Mouse (Mus musculus) kidney, adult 2 months (tissue): ENCODE data around the gene Gas1.

ENCODE experiments used
- CTCF ChIP-seq: fragments of 200-500 bp; conservative IDR thresholded peaks from 2 replicates; pipeline ENCODE4 v1.5.1; 2011; ENCODE audit warnings: low read depth, mild to moderate bottlenecking, control low read depth, low read length, moderate library complexity, mixed read lengths; ENCODE audit not compliant: insufficient read depth, insufficient read length
- POLR2A ChIP-seq: fragments of 200-500 bp; IDR thresholded peaks from one replicate; pipeline ENCODE4 v1.6.1; 2011; ENCODE audit warnings: low read depth, low read length, control low read depth

DNA sequence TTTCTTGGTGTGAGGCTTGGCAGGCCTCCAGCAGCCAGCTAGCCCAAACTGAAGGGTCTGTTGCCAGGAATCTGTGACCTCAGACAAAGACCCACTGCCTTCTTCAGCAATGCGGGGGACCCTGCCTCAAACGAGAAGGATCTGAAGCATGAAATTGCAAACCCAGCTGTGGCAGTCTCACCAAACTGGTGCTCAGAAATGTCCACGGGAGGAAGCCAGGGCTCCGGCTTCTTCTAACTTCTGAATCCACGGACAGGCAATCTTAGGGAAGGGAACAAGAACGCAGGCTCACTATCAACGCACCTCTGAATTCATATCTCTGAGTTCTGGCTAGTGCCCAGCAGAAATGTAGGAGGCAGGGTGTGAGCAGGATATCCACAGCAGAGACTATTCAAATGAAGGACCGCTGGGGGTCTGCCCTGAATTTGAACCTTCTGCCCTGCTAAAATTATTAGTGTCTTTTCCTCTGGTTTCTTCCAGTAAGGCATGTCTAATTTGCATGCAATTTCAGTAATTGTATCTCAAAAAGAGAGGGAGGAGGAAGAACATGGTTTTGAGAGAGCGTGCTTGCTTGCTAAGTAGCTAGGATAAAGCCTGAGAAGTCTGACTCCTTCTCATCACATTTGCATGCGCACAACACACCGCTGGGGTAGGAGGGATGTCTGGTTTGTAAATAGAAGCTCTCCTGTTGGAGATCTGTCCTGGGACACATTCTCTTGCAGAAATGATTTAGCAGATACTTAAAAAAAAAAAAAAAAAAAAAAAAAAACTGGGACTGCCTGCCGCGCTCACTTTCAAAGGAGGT, 51.5 kb downstream of the Gas1 start:
- TF ChIP-seq CTCF (no peak), POLR2A (no peak)
